Mouse (Mus musculus) forebrain, embryonic 14.5 days (tissue): ENCODE measurements around the gene Sike1. TPM values are rescaled to one million over a fixed set of nuclear protein-coding genes. Genes with fewer than 3 reads are reported as not detected.

Source experiments
- ATAC-seq: fragments of 200-750 bp; cut with Nextera tagmentation; 2 replicates; pipeline ENCODE4 v1.8.0; 2017; ENCODE audit warnings: mild to moderate bottlenecking, moderate library complexity
- DNase-seq: peaks from one replicate; pipeline ENCODE4 v3.0.0-alpha.2; 2015; ENCODE audit warnings: low spot score
- H3K27ac ChIP-seq: fragments of 300-500 bp; sonication (generic); 2 replicates; pipeline ENCODE4 v1.5.1; 2014; ENCODE audit warnings: low read depth, mild to moderate bottlenecking, control low read depth, low read length, moderate library complexity
- H3K27me3 ChIP-seq: fragments of 300-500 bp; sonication (generic); replicated peaks from 2 replicates; pipeline ENCODE4 v1.6.1; 2014; ENCODE audit warnings: low read length, control low read depth, mixed read lengths; ENCODE audit not compliant: control insufficient read depth, insufficient read depth
- H3K36me3 ChIP-seq: fragments of 300-500 bp; sonication (generic); 2 replicates; pipeline ENCODE4 v1.6.1; 2014; ENCODE audit warnings: low read length, control low read depth; ENCODE audit not compliant: control insufficient read depth, insufficient read depth
- H3K4me1 ChIP-seq: fragments of 300-500 bp; sonication (generic); 2 replicates; pipeline ENCODE4 v1.6.1; 2014; ENCODE audit warnings: antibody characterized with exemption, low read length, control low read depth; ENCODE audit not compliant: control insufficient read depth, insufficient read depth
- H3K4me2 ChIP-seq: fragments of 300-500 bp; sonication (generic); 2 replicates; pipeline ENCODE4 v1.6.1; 2014; ENCODE audit warnings: mild to moderate bottlenecking, control low read depth, low read length
- H3K4me3 ChIP-seq: fragments of 300-500 bp; sonication (generic); 2 replicates; pipeline ENCODE4 v1.5.1; 2014; ENCODE audit warnings: low read depth, low read length, control low read depth
- H3K9ac ChIP-seq: fragments of 300-500 bp; sonication (generic); 2 replicates; pipeline ENCODE4 v1.6.1; 2014; ENCODE audit warnings: mild to moderate bottlenecking, low read length, control low read depth, moderate library complexity
- H3K9me3 ChIP-seq: fragments of 300-500 bp; sonication (generic); replicated peaks from 2 replicates; pipeline ENCODE4 v1.6.1; 2016; ENCODE audit warnings: low read length, control low read depth, mixed read lengths; ENCODE audit not compliant: control insufficient read depth
- WGBS: fragments of 180-500 bp; shearing (Covaris S2); extraction: QIAGEN DNeasy Blood & Tissue Kit; methylation state at CpG from one replicate; pipeline ENCODE4 v1.1.7; 2014; 5-methylcytosine and 5-hydroxymethylcytosine counted together
- polyA plus RNA-seq: library from polyadenylated mRNA; unstranded; fragments of >200 nt; fragmentation: Nextera tagmentation; extraction: Ambion mirVana; gene quantifications from 2 replicates; pipeline ENCODE4 v1.2.1, GENCODE M21; 2014

The Sike1 gene
- polyA plus RNA-seq, result 50.6 and 67.8 TPM in 2 replicates

DNA sequence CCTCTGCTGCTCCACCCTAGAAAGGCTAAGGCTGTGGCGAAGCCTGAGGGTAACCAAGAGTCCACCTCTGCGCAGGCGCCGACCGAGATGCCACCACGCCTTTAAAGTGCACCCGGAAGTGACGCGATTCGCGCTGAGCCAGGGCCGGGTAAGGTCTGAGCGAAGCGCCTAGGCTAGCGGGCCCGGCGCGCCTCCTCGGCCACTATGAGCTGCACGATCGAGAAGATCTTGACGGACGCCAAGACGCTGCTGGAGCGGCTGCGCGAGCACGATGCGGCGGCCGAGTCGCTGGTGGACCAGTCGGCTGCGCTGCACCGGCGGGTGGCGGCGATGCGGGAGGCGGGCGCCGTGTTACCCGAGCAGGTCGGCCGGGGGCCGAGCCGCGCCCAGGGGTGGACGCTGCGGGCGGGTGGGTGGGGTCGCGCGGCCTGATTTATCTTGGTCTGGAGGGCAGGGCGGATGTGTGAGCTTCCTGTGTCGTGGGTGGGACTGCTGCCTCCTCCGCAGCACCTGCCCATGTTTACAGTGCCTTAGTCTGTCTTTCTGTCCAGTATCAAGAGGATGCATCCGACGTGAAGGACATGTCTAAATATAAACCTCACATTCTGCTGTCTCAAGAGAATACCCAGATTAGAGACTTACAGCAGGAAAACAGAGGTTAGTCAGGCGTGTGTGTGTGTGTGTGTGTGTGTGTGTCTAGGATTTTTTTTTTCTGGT is at the start of gene Sike1:
Gene Sike1 (plus strand): TSS at position 104 of the 717 bp plus-strand sequence.
- H3K27ac ChIP-seq, result peak within 1 kb of the TSS; percentile 81
- H3K27me3 ChIP-seq, result no peaks in the 10 kb centered on the region
- H3K4me2 ChIP-seq, result peak within 1 kb of the TSS; percentile 58
- 0 out of 2 replicates have a peak, but pooled peaks cover 3% of the 10 kb centered on the region for H3K9me3 ChIP-seq
- H3K4me3 ChIP-seq, result peak within 1 kb of the TSS; percentile 70
- ATAC-seq (peak; percentile 98), DNase-seq (peak; percentile 94)
- peak within 1 kb of the TSS; percentile 86 for H3K9ac ChIP-seq
- peaks cover 8% of the 10 kb centered on the region; the same call in 1 of the 2 replicates for H3K4me1 ChIP-seq
- H3K36me3 ChIP-seq, result peaks cover 26% of the 10 kb centered on the region
- under 1% methylated on average over 60 of the region's 60 CpGs for WGBS

DNA sequence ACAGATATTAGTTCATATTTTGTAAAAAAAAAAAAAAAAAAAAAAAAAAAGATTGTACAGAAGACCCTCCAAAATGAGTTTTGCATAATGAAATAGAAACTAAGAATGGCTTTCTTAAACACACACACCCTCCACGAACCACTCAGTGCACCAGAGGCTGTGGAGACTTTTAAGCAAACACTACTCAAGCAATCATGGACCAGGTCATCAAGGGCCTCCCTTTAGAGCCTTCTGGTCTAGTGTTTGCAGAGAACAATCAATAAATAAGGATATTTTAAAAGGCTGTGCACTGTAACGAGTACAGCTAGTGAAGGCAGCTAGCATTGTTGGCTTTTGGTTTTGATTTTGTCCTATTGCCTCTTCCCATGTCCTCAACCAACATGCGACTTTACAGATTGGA is 49.2 kb upstream of the Sike1 start:
- DNase-seq (no peak), ATAC-seq (no peak)
- Histone ChIP-seq H3K9me3 (no peaks in the 10 kb centered on the region), H3K9ac (no peak overlapping the region), H3K27me3 (no peaks in the 10 kb centered on the region), H3K4me3 (no peak overlapping the region), H3K4me2 (no peak overlapping the region), H3K27ac (no peak overlapping the region), H3K4me1 (no peaks in the 10 kb centered on the region), H3K36me3 (no peaks in the 10 kb centered on the region)
- WGBS, result 84% methylated on average over 3 of the region's 3 CpGs

DNA sequence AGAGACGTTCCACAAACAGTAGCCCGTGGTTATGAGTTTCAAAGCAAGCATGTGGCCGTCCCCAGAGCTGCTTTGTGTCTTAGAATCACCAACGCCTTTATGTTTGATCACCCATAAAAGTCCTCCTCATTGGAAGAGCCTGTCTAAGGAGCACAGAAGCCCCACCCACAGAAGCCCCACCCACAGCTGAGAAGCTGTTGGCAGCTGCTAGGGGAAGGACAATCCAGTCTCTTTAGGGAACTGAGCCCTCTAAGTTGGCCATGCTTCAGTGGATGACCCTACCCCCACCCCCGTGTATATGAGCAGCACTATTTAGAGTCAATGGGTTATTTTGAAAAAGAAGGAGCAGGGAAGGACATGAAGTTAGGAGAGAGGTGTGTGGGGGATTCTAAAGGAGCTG is 48.6 kb upstream of the Sike1 start:
- DNase-seq, result no peak
- 42% methylated on average over 5 of the region's 5 CpGs for WGBS
- no peak overlapping the region for H3K4me2 ChIP-seq
- H3K36me3 ChIP-seq, result no peaks in the 10 kb centered on the region
- H3K9me3 ChIP-seq, result no peaks in the 10 kb centered on the region
- no peak overlapping the region for H3K27ac ChIP-seq
- no peaks in the 10 kb centered on the region for H3K27me3 ChIP-seq
- no peaks in the 10 kb centered on the region for H3K4me1 ChIP-seq
- no peak for ATAC-seq
- H3K9ac ChIP-seq, result no peak overlapping the region
- no peak overlapping the region for H3K4me3 ChIP-seq

DNA sequence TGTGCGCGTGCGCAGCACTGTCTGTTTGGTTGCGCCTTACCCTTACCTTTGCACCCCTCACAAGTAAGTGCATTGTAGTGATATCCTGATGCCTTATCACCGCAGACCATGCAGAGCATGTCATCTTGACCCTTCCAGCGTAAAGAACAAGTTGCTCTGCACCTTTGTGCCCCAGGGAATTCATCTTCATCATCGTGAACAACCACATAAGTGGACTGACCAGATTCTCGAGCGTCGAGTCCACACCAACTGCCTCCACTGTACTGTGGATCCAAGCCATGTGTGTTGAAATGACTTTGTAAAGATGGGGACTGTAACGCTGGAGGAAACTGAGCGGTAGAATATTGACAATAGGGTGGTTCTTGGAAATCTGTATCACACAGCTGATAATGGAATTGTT is 41.0 kb upstream of the Sike1 start:
- 94% methylated on average over 12 of the region's 12 CpGs for WGBS
- Histone ChIP-seq H3K27me3 (no peaks in the 10 kb centered on the region), H3K4me1 (no peaks in the 10 kb centered on the region), H3K4me2 (no peak overlapping the region), H3K36me3 (no peaks in the 10 kb centered on the region), H3K27ac (no peak overlapping the region), H3K4me3 (no peak overlapping the region), H3K9me3 (no peaks in the 10 kb centered on the region), H3K9ac (no peak overlapping the region)
- no peak for ATAC-seq
- DNase-seq, result no peak

DNA sequence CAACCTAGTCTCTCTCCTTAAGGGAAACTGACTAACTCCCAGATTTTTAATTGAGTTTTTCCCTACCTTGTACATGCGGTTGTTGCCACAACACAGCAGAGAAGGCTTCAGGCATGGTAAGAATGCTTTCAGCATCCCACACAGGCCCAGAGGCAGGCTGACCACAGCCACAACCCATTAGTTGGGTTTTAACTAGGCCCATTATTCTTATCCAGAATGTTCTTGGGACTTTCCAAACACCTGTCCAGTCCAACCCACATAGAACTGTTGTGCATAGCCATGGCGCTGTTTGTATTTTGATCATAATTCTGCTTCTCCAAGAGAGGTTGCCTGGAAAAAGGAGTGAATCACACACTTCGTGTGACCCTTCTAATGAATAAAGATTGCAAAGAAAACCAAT is 40.4 kb upstream of the Sike1 start:
- H3K27me3 ChIP-seq, result no peaks in the 10 kb centered on the region

DNA sequence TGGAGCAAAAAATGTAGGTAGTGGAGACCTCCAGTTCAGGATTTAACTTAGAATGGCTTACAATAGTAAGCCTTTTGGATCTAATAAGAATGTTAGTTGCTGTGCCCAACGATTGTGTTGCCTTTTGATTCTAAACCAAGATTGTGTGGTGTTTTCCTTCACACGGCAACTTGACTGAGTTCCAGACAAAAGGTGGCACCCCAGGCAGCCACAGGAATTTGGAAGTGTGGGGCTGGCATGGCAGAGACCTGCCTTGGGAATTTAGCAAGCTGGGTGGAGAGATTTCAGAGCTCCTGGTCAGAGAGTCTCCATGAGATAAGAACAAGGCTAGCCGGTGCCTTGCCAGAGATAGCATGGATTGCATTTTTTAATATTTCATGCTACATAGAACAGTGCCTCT is 39.9 kb upstream of the Sike1 start:
- Histone ChIP-seq H3K4me3 (no peak overlapping the region), H3K9me3 (no peaks in the 10 kb centered on the region), H3K4me2 (no peak overlapping the region), H3K27ac (no peak overlapping the region), H3K36me3 (no peaks in the 10 kb centered on the region), H3K27me3 (no peaks in the 10 kb centered on the region), H3K9ac (no peak overlapping the region), H3K4me1 (no peaks in the 10 kb centered on the region)
- 55% methylated on average over 3 of the region's 3 CpGs for WGBS
- ATAC-seq, result no peak
- DNase-seq, result no peak

More for the DNA sequence above, 40.4 kb upstream of the Sike1 start:
- Histone ChIP-seq H3K4me2 (no peak overlapping the region), H3K4me3 (no peak overlapping the region), H3K36me3 (no peaks in the 10 kb centered on the region), H3K27ac (no peak overlapping the region), H3K4me1 (no peaks in the 10 kb centered on the region), H3K9me3 (no peaks in the 10 kb centered on the region), H3K9ac (no peak overlapping the region)
- WGBS, result 84% methylated on average over 3 of the region's 3 CpGs
- DNase-seq, result no peak
- ATAC-seq, result no peak

DNA sequence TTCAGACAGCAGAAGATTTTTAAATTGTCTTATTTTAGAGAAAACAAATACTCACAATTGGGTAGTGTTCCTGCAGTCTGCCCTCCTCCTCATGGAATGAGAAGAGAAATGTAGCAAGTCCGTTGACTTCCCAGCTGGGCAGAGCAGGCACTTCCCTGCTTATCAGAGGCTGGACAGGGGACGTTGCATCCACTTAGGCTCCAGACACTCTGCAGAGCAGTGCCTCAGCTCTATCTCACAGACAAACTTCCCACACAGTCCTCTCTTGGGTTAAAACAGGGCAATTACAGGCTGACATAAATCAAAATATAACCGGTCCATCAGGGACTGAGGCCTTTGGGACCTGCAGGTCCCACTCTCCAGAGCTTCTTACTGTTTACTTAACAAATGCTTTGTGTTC is 31.5 kb upstream of the Sike1 start, which contains the start of gene Nr1h5:
Gene Nr1h5 (minus strand): TSS at position 101 of the 400 bp plus-strand sequence.
- Histone ChIP-seq H3K9me3 (no peaks in the 10 kb centered on the region), H3K27me3 (no peaks in the 10 kb centered on the region), H3K36me3 (no peaks in the 10 kb centered on the region), H3K9ac (no peak within 1 kb of the TSS), H3K4me2 (no peak within 1 kb of the TSS), H3K27ac (no peak within 1 kb of the TSS), H3K4me1 (no peaks in the 10 kb centered on the region), H3K4me3 (no peak within 1 kb of the TSS)
- 64% methylated on average over 3 of the region's 3 CpGs for WGBS
- no peak for ATAC-seq
- DNase-seq, result no peak

DNA sequence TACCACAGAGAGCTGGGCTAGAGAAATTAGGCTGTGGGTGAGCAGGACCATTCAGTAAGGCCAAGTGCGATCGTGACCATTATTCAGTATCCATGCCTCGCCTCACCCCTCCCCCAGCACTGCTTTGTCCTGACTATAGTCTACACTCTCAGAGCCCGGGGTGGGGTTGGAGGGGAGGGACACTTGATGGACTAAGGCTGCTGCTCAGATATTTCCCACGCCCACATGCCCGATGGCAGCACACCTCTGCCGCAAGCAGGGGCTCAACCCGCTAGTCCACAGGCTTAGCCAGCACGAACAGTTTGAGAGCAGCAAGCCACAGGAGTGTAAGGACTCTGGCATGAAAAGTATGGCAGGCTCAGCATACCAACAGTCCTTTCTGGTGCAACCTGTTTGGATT is 25.4 kb upstream of the Sike1 start:
- ATAC-seq (0 out of 2 replicates have a peak, but pooled peaks have one; percentile 32), DNase-seq (peak; percentile 15)
- Histone ChIP-seq H3K4me3 (no peak overlapping the region), H3K36me3 (no peaks in the 10 kb centered on the region), H3K4me1 (0 out of 2 replicates have a peak, but pooled peaks cover 3% of the 10 kb centered on the region), H3K9me3 (no peaks in the 10 kb centered on the region), H3K27me3 (no peaks in the 10 kb centered on the region), H3K27ac (no peak overlapping the region), H3K4me2 (no peak overlapping the region), H3K9ac (no peak overlapping the region)
- 36% methylated on average over 9 of the region's 9 CpGs for WGBS

DNA sequence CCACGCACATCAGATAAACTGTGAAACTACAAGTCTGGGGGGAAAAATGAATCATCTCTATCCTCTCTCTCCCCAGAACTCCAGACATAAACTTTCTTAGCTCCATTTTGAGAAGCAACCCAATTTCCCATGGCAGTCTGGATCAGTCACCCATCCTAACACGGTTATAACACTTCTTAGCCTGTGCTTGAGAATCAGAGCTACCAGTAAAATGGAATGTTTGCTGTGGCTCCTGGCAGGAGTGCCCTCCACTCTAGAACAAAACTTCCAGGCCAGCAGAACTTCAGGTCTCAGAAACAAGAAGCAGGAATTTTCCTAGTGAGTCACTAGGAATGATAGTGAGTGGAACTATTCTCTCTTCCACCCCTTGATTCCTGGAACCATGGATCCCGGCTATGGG is 25.0 kb upstream of the Sike1 start:
- H3K27me3 ChIP-seq, result no peaks in the 10 kb centered on the region
- DNase-seq (no peak), ATAC-seq (no peak)
- whole genome bisulfite sequencing, result 89% methylated on average over 3 of the region's 3 CpGs
- no peaks in the 10 kb centered on the region for H3K9me3 ChIP-seq
- no peaks in the 10 kb centered on the region for H3K36me3 ChIP-seq
- no peak overlapping the region for H3K4me2 ChIP-seq
- no peak overlapping the region for H3K9ac ChIP-seq
- 0 out of 2 replicates have a peak, but pooled peaks cover 3% of the 10 kb centered on the region for H3K4me1 ChIP-seq
- H3K4me3 ChIP-seq, result no peak overlapping the region
- no peak overlapping the region for H3K27ac ChIP-seq
